Mouse (Mus musculus): ENCODE data around the gene Zfp213.

- TF ChIP-seq CTCF (IDR thresholded peaks at IDR 0.05) (no peak), POLR2A (IDR thresholded peaks at IDR 0.05; ENCODE audit: insufficient read depth, low read depth, low read length) (peak; percentile 39; the same call in 1 of the 2 replicates), EP300 (IDR thresholded peaks at IDR 0.05; ENCODE audit: insufficient read depth, low read depth, low read length) (peak; percentile 52; the same call in 1 of the 2 replicates)
Observed at GRCm38 (mm10) chr17:23546702-23547505, 17.1 kb downstream of the Zfp213 start.
